ENCODE assay signal across 1 mouse cellular context in the genomic region with DNA sequence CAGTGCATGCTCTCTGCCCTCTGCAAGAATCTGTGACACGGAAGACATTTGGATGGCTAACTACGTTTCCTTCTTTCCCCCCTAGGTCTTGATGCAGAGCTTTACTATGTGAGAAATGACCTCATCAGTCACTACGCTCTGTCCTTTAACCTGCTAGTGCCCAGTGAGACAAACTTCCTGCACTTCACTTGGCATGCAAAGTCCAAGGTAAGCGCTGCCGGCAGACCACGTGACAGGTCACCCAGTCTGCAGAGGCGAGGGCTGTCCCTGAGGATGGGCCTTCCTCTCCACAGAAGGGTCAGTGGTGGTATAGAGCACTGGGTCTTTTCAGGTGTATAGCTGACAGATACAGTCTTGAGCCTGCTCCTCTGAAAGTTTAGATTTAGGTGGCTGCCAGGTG.
TF ChIP-seq lines count a peak whose summit lies in the region.

No protein-coding gene starts in this region.

TF ChIP-seq in MEL, 35 proteins besides CTCF, POLR2A, EP300 and RAD21 (continued from another document):
- no peak for TF ChIP-seq USF2 (IDR thresholded peaks at IDR 0.05; ENCODE audit: borderline replicate concordance in 1 of 2, insufficient read depth in 1 of 2, low read depth in 1 of 2, low read length in 2 of 2)
